Mouse (Mus musculus) kidney, postnatal 0 days (tissue): ENCODE data around the gene Npy5r. TPM values are rescaled to one million over a fixed set of nuclear protein-coding genes. Genes with fewer than 3 reads are reported as not detected.
A peak's percentile ranks its signal among the peaks of the same experiment; 100 is the strongest.

Experiments
- ATAC-seq: fragments of 200-750 bp; cut with Nextera tagmentation; replicated peaks from 2 replicates; pipeline ENCODE4 v1.8.0; 2017; ENCODE audit warnings: low read depth, moderate number of reproducible peaks, moderate TSS enrichment, moderate library complexity; ENCODE audit not compliant: low FRiP score
- DNase-seq: peaks from one replicate; pipeline ENCODE4 v3.0.0-alpha.2; 2016; ENCODE audit warnings: low spot score
- H3K27ac ChIP-seq: fragments of 300-500 bp; sonication (generic); 2 replicates; pipeline ENCODE4 v1.5.1; 2014; ENCODE audit warnings: mild to moderate bottlenecking
- H3K27me3 ChIP-seq: fragments of 300-500 bp; sonication (generic); 2 replicates; pipeline ENCODE4 v1.6.1; 2014; ENCODE audit warnings: low read length, mixed read lengths; ENCODE audit not compliant: insufficient read depth
- H3K36me3 ChIP-seq: fragments of 300-500 bp; sonication (generic); 2 replicates; pipeline ENCODE4 v1.6.1; 2014; ENCODE audit warnings: low read length, mixed read lengths; ENCODE audit not compliant: insufficient read depth
- H3K4me1 ChIP-seq: fragments of 300-500 bp; sonication (generic); replicated peaks from 2 replicates; pipeline ENCODE4 v1.6.1; 2014; ENCODE audit warnings: antibody characterized with exemption, low read length, mixed read lengths; ENCODE audit not compliant: insufficient read depth
- H3K4me2 ChIP-seq: fragments of 300-500 bp; sonication (generic); 2 replicates; pipeline ENCODE4 v1.6.1; 2014; ENCODE audit warnings: mild to moderate bottlenecking, low read length, moderate library complexity, mixed read lengths
- H3K4me3 ChIP-seq: fragments of 300-500 bp; sonication (generic); replicated peaks from 2 replicates; pipeline ENCODE4 v1.5.1; 2014; ENCODE audit warnings: low read depth, low read length
- H3K9ac ChIP-seq: fragments of 300-500 bp; sonication (generic); 2 replicates; pipeline ENCODE4 v1.6.1; 2014; ENCODE audit warnings: low read depth, low read length
- H3K9me3 ChIP-seq: fragments of 300-500 bp; sonication (generic); replicated peaks from 2 replicates; pipeline ENCODE4 v1.6.1; 2016; ENCODE audit warnings: low read length, inconsistent platforms, mixed read lengths
- CTCF ChIP-seq: IDR thresholded peaks from 2 replicates; pipeline ENCODE4 v1.5.1; 2016; ENCODE audit warnings: antibody characterized with exemption, low read depth, mild to moderate bottlenecking, moderate library complexity
- WGBS: fragments of 180-500 bp; shearing (Covaris S2); extraction: QIAGEN DNeasy Blood & Tissue Kit; methylation state at CpG from one replicate; pipeline ENCODE4 v1.1.7; 2014; 5-methylcytosine and 5-hydroxymethylcytosine counted together
- polyA plus RNA-seq: library from polyadenylated mRNA; unstranded; fragments of >200 nt; fragmentation: Nextera tagmentation; extraction: Ambion mirVana; gene quantifications from 2 replicates; pipeline ENCODE4 v1.2.1, GENCODE M21; 2015

The Npy5r gene
- polyA plus RNA-seq, result not detected in 2 replicates

DNA sequence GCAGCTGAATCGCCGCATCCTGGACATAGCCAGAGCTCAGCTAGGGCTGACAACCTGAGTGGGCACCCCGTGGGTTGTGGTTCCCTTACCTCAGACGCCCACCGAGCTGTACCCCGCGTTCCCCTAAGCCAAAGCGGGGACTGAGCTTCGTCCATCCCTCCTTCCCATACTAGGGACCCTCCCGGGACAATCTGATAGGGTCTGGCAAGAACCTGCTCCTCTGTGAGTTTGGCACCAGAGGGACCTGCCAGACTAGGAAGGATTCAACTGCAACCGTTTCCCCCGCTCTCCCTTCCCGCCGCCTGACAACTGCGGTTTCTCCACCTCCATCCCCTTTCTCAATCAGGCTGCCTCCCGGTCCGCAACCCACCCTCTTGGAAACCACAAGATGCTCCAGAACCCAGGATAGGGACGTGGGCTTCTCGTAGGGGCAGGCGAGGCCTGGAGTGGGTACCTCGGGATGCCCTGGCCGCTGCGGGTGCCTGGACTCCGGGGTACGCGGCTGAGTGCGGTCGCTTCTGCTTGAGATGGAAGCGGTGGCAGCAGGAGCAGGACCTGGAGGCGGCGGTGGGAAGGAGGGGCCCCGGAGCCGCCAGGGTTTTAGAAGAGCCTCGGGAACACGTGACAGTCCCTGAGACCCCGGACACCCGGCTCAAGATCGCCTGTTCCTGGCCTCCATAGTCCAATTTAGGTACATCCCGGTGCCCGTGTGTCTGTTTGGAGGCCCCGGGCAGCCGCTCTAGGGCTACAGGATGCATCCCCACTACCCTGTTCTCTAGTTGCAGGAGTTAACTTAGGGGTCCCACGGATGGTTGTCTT is at the start of gene Npy5r:
Gene Npy5r (minus strand): TSS at position 618 of the 819 bp plus-strand sequence.
- DNase-seq, result peak; percentile 12
- H3K9me3 ChIP-seq, result no peaks in the 10 kb centered on the region
- ATAC-seq, result 0 out of 2 replicates have a peak, but pooled peaks have one; percentile 36
- H3K36me3 ChIP-seq, result no peaks in the 10 kb centered on the region
- H3K27ac ChIP-seq, result no peak within 1 kb of the TSS
- TF ChIP-seq CTCF, result no peak
- no peaks in the 10 kb centered on the region for H3K27me3 ChIP-seq
- 1% methylated on average over 43 of the region's 43 CpGs for WGBS
- 0 out of 2 replicates have a peak, but pooled peaks cover 4% of the 10 kb centered on the region for H3K4me1 ChIP-seq
- H3K4me2 ChIP-seq, result peak within 1 kb of the TSS; percentile 58
- H3K4me3 ChIP-seq, result peak within 1 kb of the TSS; percentile 30
- no peak within 1 kb of the TSS for H3K9ac ChIP-seq

DNA sequence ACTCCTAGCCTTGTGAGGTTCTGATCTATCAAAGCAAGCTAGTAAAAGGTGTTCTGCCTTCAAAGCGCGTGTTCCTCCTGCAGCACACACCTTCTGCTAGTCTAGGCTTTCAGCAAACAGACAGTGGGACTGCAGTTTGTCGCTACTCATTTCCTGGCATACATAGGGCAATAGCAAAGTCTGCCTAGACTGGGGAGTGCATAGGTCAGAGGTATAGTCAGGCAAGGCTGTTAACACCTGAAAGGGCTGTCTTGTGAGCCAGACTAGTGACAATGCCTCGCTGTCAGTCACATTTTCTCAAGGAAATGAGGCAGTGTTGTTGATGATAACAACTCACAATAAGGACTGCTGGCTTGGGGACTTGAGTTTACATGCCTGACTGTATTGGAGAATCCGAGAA is 44.0 kb upstream of the Npy5r start:
- H3K4me1 ChIP-seq, result no peaks in the 10 kb centered on the region
- 55% methylated on average over 5 of the region's 5 CpGs for WGBS
- DNase-seq (no peak), ATAC-seq (no peak)
- no peak overlapping the region for H3K4me2 ChIP-seq
- H3K9ac ChIP-seq, result no peak overlapping the region
- H3K36me3 ChIP-seq, result no peaks in the 10 kb centered on the region
- no peak overlapping the region for H3K27ac ChIP-seq
- TF ChIP-seq CTCF, result no peak
- H3K27me3 ChIP-seq, result no peaks in the 10 kb centered on the region
- no peaks in the 10 kb centered on the region for H3K9me3 ChIP-seq
- no peak overlapping the region for H3K4me3 ChIP-seq

DNA sequence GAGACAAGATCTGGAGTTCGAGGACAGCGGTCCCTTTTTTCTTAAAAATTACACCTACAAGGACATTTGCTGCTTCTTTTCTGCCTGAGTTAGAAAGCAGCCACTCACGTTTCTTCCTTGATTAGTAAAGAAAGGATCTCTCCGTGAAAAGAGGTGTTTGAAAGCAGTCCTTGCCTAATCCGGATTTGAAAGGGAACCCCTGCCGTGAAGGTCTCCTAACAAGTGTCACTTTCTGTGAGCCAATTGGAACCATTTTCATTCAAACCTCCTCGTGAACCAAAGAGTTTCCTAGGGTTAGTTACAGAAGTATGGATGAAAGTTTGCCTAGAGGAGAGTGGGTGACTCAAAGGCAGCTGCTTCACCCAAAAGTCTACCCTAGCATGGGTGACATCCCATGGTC is 41.5 kb upstream of the Npy5r start:
- 47% methylated on average over 7 of the region's 7 CpGs for WGBS
- no peak for TF ChIP-seq CTCF
- H3K9me3 ChIP-seq, result no peaks in the 10 kb centered on the region
- no peaks in the 10 kb centered on the region for H3K36me3 ChIP-seq
- no peaks in the 10 kb centered on the region for H3K4me1 ChIP-seq
- H3K27me3 ChIP-seq, result no peaks in the 10 kb centered on the region
- DNase-seq, result no peak
- no peak overlapping the region for H3K4me3 ChIP-seq
- H3K9ac ChIP-seq, result no peak overlapping the region
- no peak overlapping the region for H3K27ac ChIP-seq
- H3K4me2 ChIP-seq, result no peak overlapping the region
- no peak for ATAC-seq

DNA sequence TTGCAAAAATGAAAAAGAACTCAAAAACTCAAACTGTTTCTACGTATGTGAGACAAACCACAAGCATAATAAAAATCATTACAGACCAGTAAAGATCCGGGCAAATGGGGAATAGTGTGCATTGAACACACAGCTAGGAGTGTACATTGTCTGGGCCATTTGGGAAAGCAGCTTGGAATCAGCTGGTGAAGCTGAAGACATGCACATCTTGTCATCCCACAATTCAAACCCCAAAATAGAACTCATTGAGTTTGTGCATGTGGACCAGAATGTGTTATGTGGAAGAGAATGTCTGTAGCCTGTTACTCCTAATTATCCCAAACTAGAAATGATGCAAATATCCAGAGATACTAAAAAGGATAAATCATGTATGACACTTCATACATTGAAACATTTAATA is 34.9 kb upstream of the Npy5r start:
- no peak overlapping the region for H3K27ac ChIP-seq
- H3K36me3 ChIP-seq, result no peaks in the 10 kb centered on the region
- no peaks in the 10 kb centered on the region for H3K4me1 ChIP-seq
- ATAC-seq (no peak), DNase-seq (no peak)
- WGBS, result 89% methylated on average over 2 of the region's 2 CpGs
- no peak for TF ChIP-seq CTCF
- no peaks in the 10 kb centered on the region for H3K9me3 ChIP-seq
- H3K4me2 ChIP-seq, result no peak overlapping the region
- H3K27me3 ChIP-seq, result no peaks in the 10 kb centered on the region
- no peak overlapping the region for H3K9ac ChIP-seq
- H3K4me3 ChIP-seq, result no peak overlapping the region

DNA sequence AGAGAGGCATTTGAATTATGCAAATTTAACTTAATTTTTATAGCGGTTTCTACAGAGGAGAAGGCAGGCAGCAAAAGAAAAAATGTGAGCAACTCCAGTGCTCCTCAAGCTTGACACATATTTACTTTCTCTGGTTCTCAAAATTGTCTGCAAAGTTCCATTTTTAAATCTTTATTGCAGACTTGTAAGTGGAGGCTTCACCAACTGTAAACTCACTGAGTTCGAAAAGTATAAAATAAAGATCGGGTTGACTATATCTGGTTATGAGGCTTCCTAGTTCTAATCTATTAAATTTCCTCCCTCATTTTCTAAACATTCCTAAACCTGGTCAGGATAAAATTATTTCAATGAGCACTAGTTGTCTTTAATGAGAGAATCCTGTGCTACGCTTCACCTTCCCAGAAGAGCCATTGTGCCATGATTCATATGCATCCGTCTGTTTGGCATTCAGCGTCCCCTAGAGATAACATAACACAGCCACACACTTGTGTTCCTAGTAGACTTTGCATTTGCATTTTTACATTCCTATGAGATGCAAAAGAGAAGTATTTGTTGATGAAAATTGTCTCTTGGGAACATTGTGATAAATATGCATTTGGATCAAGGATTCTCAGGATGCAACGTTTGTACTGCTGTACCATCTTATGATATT is 26.5 kb upstream of the Npy5r start:
- TF ChIP-seq CTCF, result no peak
- Histone ChIP-seq H3K4me1 (no peaks in the 10 kb centered on the region), H3K36me3 (no peaks in the 10 kb centered on the region), H3K27ac (no peak overlapping the region), H3K4me2 (no peak overlapping the region), H3K9ac (no peak overlapping the region), H3K27me3 (no peaks in the 10 kb centered on the region), H3K9me3 (no peaks in the 10 kb centered on the region), H3K4me3 (no peak overlapping the region)
- 89% methylated on average over 7 of the region's 7 CpGs for WGBS
- DNase-seq (no peak), ATAC-seq (no peak)

DNA sequence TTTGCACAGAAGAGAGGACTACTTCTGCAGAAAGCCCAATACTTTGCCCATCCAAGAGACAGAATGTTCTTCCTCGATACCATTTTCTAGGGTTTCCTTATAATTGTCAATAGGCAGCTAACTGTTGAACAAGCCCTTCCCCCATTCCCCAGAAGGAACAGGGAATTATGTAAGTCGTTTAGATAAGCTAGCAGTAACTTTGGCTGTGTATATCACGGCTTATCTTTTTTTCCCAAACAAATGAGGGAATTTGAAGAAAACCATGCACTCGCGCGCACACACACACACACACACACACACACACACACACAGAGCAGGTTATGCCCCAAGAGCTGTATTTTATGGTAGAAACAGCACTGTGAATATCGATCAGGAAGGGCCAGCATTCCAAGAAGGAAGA is 10.9 kb upstream of the Npy5r start:
- Histone ChIP-seq H3K4me1 (peaks cover 3% of the 10 kb centered on the region; the same call in 1 of the 2 replicates), H3K36me3 (no peaks in the 10 kb centered on the region), H3K27ac (no peak overlapping the region), H3K4me3 (no peak overlapping the region), H3K4me2 (0 out of 2 replicates have a peak overlapping the region, but pooled peaks have one; percentile 2), H3K9ac (no peak overlapping the region), H3K27me3 (peaks cover 9% of the 10 kb centered on the region; the same call in 1 of the 2 replicates), H3K9me3 (no peaks in the 10 kb centered on the region)
- 67% methylated on average over 7 of the region's 7 CpGs for WGBS
- ATAC-seq, result no peak
- no peak for TF ChIP-seq CTCF
- DNase-seq, result no peak
